Mouse (Mus musculus) embryonic facial prominence, embryonic 14.5 days (tissue): ENCODE data around the gene Mpo. TPM values are rescaled to one million over a fixed set of nuclear protein-coding genes. Genes with fewer than 3 reads are reported as not detected.
A peak's percentile ranks its signal among the peaks of the same experiment; 100 is the strongest.

Experiments
- ATAC-seq: fragments of 200-750 bp; cut with Nextera tagmentation; 2 replicates; pipeline ENCODE4 v1.8.0; 2017; ENCODE audit warnings: low read depth, moderate number of reproducible peaks, moderate TSS enrichment
- DNase-seq: peaks from one replicate; pipeline ENCODE4 v3.0.0-alpha.2; 2015; ENCODE audit warnings: low spot score
- H3K27ac ChIP-seq: fragments of 300-500 bp; sonication (generic); replicated peaks from 2 replicates; pipeline ENCODE4 v1.5.1; 2014; ENCODE audit warnings: low read depth, mild to moderate bottlenecking, low read length, moderate library complexity
- H3K27me3 ChIP-seq: fragments of 300-500 bp; sonication (generic); replicated peaks from 2 replicates; pipeline ENCODE4 v1.6.1; 2014; ENCODE audit warnings: low read length; ENCODE audit not compliant: control insufficient read depth, insufficient read depth
- H3K36me3 ChIP-seq: fragments of 300-500 bp; sonication (generic); 2 replicates; pipeline ENCODE4 v1.6.1; 2014; ENCODE audit warnings: low read length, mixed read lengths; ENCODE audit not compliant: control insufficient read depth, insufficient read depth
- H3K4me1 ChIP-seq: fragments of 300-500 bp; sonication (generic); 2 replicates; pipeline ENCODE4 v1.6.1; 2014; ENCODE audit warnings: antibody characterized with exemption, low read length; ENCODE audit not compliant: control insufficient read depth, insufficient read depth
- H3K4me2 ChIP-seq: fragments of 300-500 bp; sonication (generic); 2 replicates; pipeline ENCODE4 v1.6.1; 2014; ENCODE audit warnings: low read depth, mild to moderate bottlenecking, low read length, moderate library complexity, mixed read lengths
- H3K4me3 ChIP-seq: fragments of 300-500 bp; sonication (generic); 2 replicates; pipeline ENCODE4 v1.5.1; 2014; ENCODE audit warnings: low read depth, mild to moderate bottlenecking, low read length
- H3K9ac ChIP-seq: fragments of 300-500 bp; sonication (generic); 2 replicates; pipeline ENCODE4 v1.6.1; 2014; ENCODE audit warnings: low read depth, mild to moderate bottlenecking, low read length, moderate library complexity, mixed read lengths
- H3K9me3 ChIP-seq: fragments of 300-500 bp; sonication (generic); 2 replicates; pipeline ENCODE4 v1.6.1; 2016; ENCODE audit warnings: low read length; ENCODE audit not compliant: control insufficient read depth
- WGBS: fragments of 180-500 bp; shearing (Covaris S2); extraction: QIAGEN DNeasy Blood & Tissue Kit; methylation state at CpG from one replicate; pipeline ENCODE4 v1.1.7; 2014; 5-methylcytosine and 5-hydroxymethylcytosine counted together
- microRNA counts: library from miRNA; unstranded; fragments of <30 nt; microRNA quantifications from one replicate; lab custom pipeline; 2017
- microRNA-seq: library from miRNA; unstranded; fragments of <30 nt; microRNA quantifications from one replicate; pipeline ENCODE4, GENCODE M21; 2016; ENCODE audit warnings: borderline number of aligned reads
- polyA plus RNA-seq: library from polyadenylated mRNA; unstranded; fragments of >200 nt; fragmentation: Nextera tagmentation; extraction: Ambion mirVana; gene quantifications from 2 replicates; pipeline ENCODE4 v1.2.1, GENCODE M21; 2014

The Mpo gene
- polyA plus RNA-seq, 1 experiment from 2014 or later: 0.77 TPM

DNA sequence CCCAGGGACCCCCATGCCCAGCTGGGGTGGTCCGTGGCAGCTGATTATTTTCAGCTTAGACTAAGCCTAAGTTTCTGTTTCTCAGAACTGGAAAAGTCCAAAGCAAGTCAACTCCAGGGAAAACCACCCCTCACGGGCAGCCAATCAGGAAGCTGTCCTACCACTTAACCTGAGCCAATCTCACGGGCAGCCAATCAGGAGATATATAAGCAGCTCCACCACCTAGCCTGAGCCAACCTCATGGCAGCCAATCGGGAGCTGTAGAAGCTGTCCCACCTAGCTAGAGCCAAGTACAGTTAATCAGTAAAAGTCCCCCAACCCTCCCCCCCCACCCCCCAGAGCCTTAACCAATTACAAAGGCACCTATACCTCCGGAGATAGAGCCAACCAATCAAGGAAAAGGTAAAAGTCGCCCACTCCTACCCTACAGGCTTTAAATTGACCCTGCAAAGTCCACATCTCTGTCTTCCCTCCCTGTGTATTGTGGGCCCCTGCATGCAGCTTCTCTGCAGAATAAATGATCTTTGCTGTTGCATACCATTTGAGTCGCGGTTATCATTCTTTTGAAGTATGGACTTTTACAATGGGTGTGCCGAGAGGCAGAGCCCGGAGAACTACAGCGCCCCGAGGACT, 53.7 kb downstream of the Mpo start:
- Histone ChIP-seq H3K4me1 (no peaks in the 10 kb centered on the region), H3K4me3 (no peak overlapping the region), H3K36me3 (no peaks in the 10 kb centered on the region), H3K9ac (no peak overlapping the region), H3K4me2 (no peak overlapping the region), H3K9me3 (no peaks in the 10 kb centered on the region), H3K27ac (no peak overlapping the region), H3K27me3 (no peaks in the 10 kb centered on the region)
- DNase-seq (no peak), ATAC-seq (no peak)
- 82% methylated on average over 12 of the region's 12 CpGs for WGBS

DNA sequence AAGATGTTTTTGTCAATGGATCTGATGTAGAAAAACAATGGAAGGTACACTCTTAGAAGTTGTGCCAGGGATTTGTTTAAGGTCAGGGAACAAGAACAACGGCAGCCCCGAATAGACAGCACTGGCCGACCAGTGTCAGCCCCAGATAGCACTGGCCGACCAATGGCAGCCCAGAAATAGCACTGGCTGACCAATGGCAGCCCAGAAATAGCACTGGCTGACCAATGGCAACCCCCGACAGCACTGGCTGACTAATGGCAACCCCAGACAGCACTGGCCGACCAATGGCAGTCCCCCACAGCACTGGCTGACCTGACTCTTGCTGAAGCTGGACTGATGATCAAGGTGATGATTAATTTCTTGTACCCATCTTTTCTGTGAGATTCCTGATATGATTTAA, 54.5 kb downstream of the Mpo start:
- Histone ChIP-seq H3K9ac (no peak overlapping the region), H3K9me3 (no peaks in the 10 kb centered on the region), H3K4me3 (no peak overlapping the region), H3K36me3 (no peaks in the 10 kb centered on the region), H3K4me1 (no peaks in the 10 kb centered on the region), H3K4me2 (no peak overlapping the region), H3K27ac (no peak overlapping the region), H3K27me3 (no peaks in the 10 kb centered on the region)
- 61% methylated on average over 6 of the region's 6 CpGs for whole genome bisulfite sequencing
- DNase-seq (no peak), ATAC-seq (no peak; the same call in 1 of the 2 replicates)

DNA sequence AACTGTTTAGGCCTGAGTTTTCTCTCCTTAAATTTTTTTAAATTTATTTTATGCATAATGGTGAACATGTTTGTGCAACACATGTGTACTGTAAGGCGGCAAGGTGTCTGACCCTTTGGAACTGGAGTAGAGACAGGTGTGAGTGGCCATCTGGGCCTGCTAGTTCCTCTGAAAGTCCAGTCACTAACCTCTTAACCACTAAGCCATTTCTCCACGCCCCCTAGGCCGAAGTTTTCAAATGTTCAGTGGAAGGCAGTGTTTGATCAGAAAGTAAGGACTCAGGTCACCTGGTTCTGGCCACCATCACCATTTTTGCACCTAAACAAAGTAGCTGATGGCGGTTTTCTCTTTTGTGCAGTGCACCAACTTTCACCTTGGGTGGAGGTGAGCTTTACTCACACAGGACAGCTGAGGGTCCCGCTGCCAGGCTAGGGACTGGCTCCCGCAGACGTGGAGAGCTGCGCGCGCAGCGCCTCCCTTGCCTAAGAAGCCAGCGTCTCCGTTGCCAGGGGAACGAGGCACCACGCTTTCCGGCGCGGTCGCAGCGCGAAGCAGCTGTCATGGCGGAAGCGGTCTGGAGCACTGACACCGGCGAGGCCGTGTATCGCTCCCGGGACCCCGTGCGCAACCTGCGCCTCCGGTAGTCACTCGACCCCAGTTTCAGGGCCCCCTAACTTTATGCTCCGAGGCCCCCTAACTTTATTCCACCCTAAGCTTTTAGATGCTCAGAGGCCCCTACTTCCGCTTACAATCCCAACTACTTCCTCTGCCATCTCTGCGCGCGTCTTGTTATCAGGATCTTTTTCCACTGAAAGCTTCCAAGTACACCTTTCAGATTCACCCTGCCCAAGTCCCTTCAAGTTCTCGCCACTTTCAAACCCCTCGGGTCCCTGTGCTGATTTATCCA, 59.6 kb downstream of the Mpo start, which contains the start of gene Mks1:
Gene Mks1 (plus strand): TSS at position 526 of the 907 bp plus-strand sequence.
- Histone ChIP-seq H3K9ac (peak within 1 kb of the TSS; percentile 49), H3K27me3 (no peaks in the 10 kb centered on the region), H3K4me2 (peak within 1 kb of the TSS; percentile 56), H3K36me3 (peaks cover 19% of the 10 kb centered on the region), H3K9me3 (no peaks in the 10 kb centered on the region), H3K27ac (peak within 1 kb of the TSS; percentile 29), H3K4me3 (peak within 1 kb of the TSS; percentile 50), H3K4me1 (peaks cover 4% of the 10 kb centered on the region)
- WGBS: 4% methylated on average over 36 of the region's 40 CpGs
- ATAC-seq (peak; percentile 97), DNase-seq (peak; percentile 98)

- no peaks in the 10 kb centered on the region for H3K27me3 ChIP-seq
- H3K36me3 ChIP-seq: peaks cover 25% of the 10 kb centered on the region
- peak overlapping the region; percentile 29 for H3K27ac ChIP-seq
- peak overlapping the region; percentile 56 for H3K4me2 ChIP-seq
- peak; percentile 6; the same call in 1 of the 2 replicates for ATAC-seq
- 42% methylated on average over 8 of the region's 8 CpGs for WGBS
- peak overlapping the region; percentile 49 for H3K9ac ChIP-seq
- H3K4me3 ChIP-seq: peak overlapping the region; percentile 50
- no peak for DNase-seq
- no peaks in the 10 kb centered on the region for H3K9me3 ChIP-seq
- peaks cover 4% of the 10 kb centered on the region for H3K4me1 ChIP-seq
Measured at GRCm38 (mm10) chr11:87853597-87853954, 60.2 kb downstream of the Mpo start.

MicroRNAs encoded within 50 kb of the gene (microRNA counts, 519-probe panel; counts per million panel counts)
- microRNA mmu-miR-142-3p (lab: Ali Mortazavi, UCI) (3,108 counts per million, percentile 74 among the panel's probes with 10 or more counts), microRNA mmu-miR-142-5p (lab: Ali Mortazavi, UCI) (3,160 counts per million, percentile 75 among the panel's probes with 10 or more counts)

Small RNA genes within 50 kb of the gene (microRNA-seq; reads per million reads assigned to microRNA genes)
- not detected for gene Mir142
- gene Mir142b: not detected

Other genes starting within 250 kb of the Mpo start
- not detected in 2 replicates for gene Gm11492, start 226.9 kb upstream of the Mpo start, polyA plus RNA-seq
- gene Sept4, start 224.7 kb upstream of the Mpo start, polyA plus RNA-seq: 40.1 and 42.2 TPM in 2 replicates
- gene Mtmr4, start 201.4 kb upstream of the Mpo start, polyA plus RNA-seq: 33.2 and 34.3 TPM in 2 replicates
- gene Hsf5, start 176.4 kb upstream of the Mpo start, polyA plus RNA-seq: 0.17 and 0.25 TPM in 2 replicates
- gene Rnf43, start 130.9 kb upstream of the Mpo start, polyA plus RNA-seq: 5.3 and 6.2 TPM in 2 replicates
- 146 and 153 TPM in 2 replicates for gene Supt4a, start 56.0 kb upstream of the Mpo start, polyA plus RNA-seq
- gene Tspoap1, start 33.0 kb upstream of the Mpo start, polyA plus RNA-seq: 1.9 and 2.2 TPM in 2 replicates
- 0.18 and 0.38 TPM in 2 replicates for gene Lpo, start 34.7 kb downstream of the Mpo start, polyA plus RNA-seq
- 11.9 and 12.9 TPM in 2 replicates for gene Mks1, start 59.6 kb downstream of the Mpo start, polyA plus RNA-seq
- gene Epx, start 82.0 kb downstream of the Mpo start, polyA plus RNA-seq: 0.12 TPM in 1 of 2 replicates, not detected in the other
- gene Olfr462, start 98.7 kb downstream of the Mpo start, polyA plus RNA-seq: not detected in 2 replicates
- not detected in 2 replicates for gene Olfr463, start 103.8 kb downstream of the Mpo start, polyA plus RNA-seq
- gene Olfr464, start 127.4 kb downstream of the Mpo start, polyA plus RNA-seq: 0.10 and 0.22 TPM in 2 replicates
- 13.0 and 13.7 TPM in 2 replicates for gene Dynll2, start 194.0 kb downstream of the Mpo start, polyA plus RNA-seq